Mouse (Mus musculus) spleen, adult 12 weeks (tissue): ENCODE measurements around the gene Slc16a1.

Experiments used
- DNase-seq: peaks from one replicate; pipeline ENCODE4 v3.0.0; 2022; ENCODE audit warnings: low spot score

The Slc16a1 gene

GRCm38 (mm10) chr3:104638932-104639748 is 672 bp downstream of the Slc16a1 start:
- DNase-seq = peak; percentile 64

GRCm38 (mm10) chr3:104639749-104640368 is 1.4 kb downstream of the Slc16a1 start:
- no peak for DNase-seq

GRCm38 (mm10) chr3:104640855-104641254 is 2.4 kb downstream of the Slc16a1 start:
- DNase-seq = no peak

- DNase-seq = no peak
Observed at GRCm38 (mm10) chr3:104641313-104641712, 2.8 kb downstream of the Slc16a1 start.

GRCm38 (mm10) chr3:104643113-104643512 is 4.6 kb downstream of the Slc16a1 start:
- no peak for DNase-seq

- DNase-seq = peak; percentile 45
Observed at GRCm38 (mm10) chr3:104643810-104644270, 5.4 kb downstream of the Slc16a1 start.

GRCm38 (mm10) chr3:104644371-104644770 is 5.9 kb downstream of the Slc16a1 start:
- no peak for DNase-seq

- no peak for DNase-seq
Observed at GRCm38 (mm10) chr3:104654219-104654618, 15.8 kb downstream of the Slc16a1 start.

- DNase-seq = no peak
Observed at GRCm38 (mm10) chr3:104654921-104655320, 16.5 kb downstream of the Slc16a1 start.

GRCm38 (mm10) chr3:104658706-104659105 is 20.2 kb downstream of the Slc16a1 start:
- DNase-seq = no peak

GRCm38 (mm10) chr3:104659758-104660157 is 21.3 kb downstream of the Slc16a1 start:
- DNase-seq = no peak

GRCm38 (mm10) chr3:104660522-104660921 is 22.1 kb downstream of the Slc16a1 start:
- DNase-seq = no peak

- no peak for DNase-seq
Observed at GRCm38 (mm10) chr3:104662007-104662406, 23.5 kb downstream of the Slc16a1 start.

GRCm38 (mm10) chr3:104662926-104663325 is 24.5 kb downstream of the Slc16a1 start:
- DNase-seq = no peak

- no peak for DNase-seq
Observed at GRCm38 (mm10) chr3:104666950-104667349, 28.5 kb downstream of the Slc16a1 start.

GRCm38 (mm10) chr3:104667451-104667850 is 29.0 kb downstream of the Slc16a1 start:
- no peak for DNase-seq

GRCm38 (mm10) chr3:104668989-104669388 is 30.5 kb downstream of the Slc16a1 start:
- DNase-seq = peak; percentile 52

- no peak for DNase-seq
Observed at GRCm38 (mm10) chr3:104669856-104670182, 31.4 kb downstream of the Slc16a1 start.

- peak; percentile 53 for DNase-seq
Observed at GRCm38 (mm10) chr3:104670183-104671020, 31.9 kb downstream of the Slc16a1 start.

GRCm38 (mm10) chr3:104671543-104671942 is 33.1 kb downstream of the Slc16a1 start:
- peak; percentile 72 for DNase-seq

GRCm38 (mm10) chr3:104672041-104672440 is 33.6 kb downstream of the Slc16a1 start:
- no peak for DNase-seq

- peak; percentile 53 for DNase-seq
Observed at GRCm38 (mm10) chr3:104673642-104674328, 35.3 kb downstream of the Slc16a1 start.
